Mouse (Mus musculus): ENCODE measurements around the gene Phc3.

- TF ChIP-seq ZC3H11A (IDR thresholded peaks at IDR 0.05; ENCODE audit: low read depth, low read length) (no peak), SMC3 (IDR thresholded peaks at IDR 0.05; ENCODE audit: low read depth, low read length) (no peak), POLR2A (IDR thresholded peaks at IDR 0.05; ENCODE audit: control insufficient read depth in 1 of 2, insufficient read depth in 1 of 2, low read depth in 1 of 2, low read length in 2 of 2, poor library complexity in 1 of 2) (no peak), CTCF (IDR thresholded peaks at IDR 0.05 in 2 of 3, conservative IDR thresholded peaks at IDR 0.05 in 1 of 3; ENCODE audit: control insufficient read depth in 1 of 3, insufficient read depth in 1 of 3, low read depth in 2 of 3, low read length in 3 of 3, poor library complexity in 1 of 3, severe bottlenecking in 1 of 3) (no peak)
Measured at GRCm38 (mm10) chr3:30876709-30877108, 92.5 kb downstream of the Phc3 start.
